Mouse (Mus musculus) E14TG2a.4 (cell line): ENCODE measurements at regions not wholly inside any gene's neighbourhood (a gene's known extent, or its start where the extent isn't known, plus 50 kb on each side); places are given as distances from the start of the nearest gene placed in this dataset.

Experiments used
- CTCF ChIP-seq: conservative IDR thresholded peaks from 2 replicates; pipeline ENCODE4 v1.5.1; 2014; ENCODE audit warnings: low read length
- NANOG ChIP-seq: IDR thresholded peaks from 2 replicates; pipeline ENCODE4 v1.6.1; 2014; ENCODE audit warnings: borderline replicate concordance, low read length, mixed read lengths

GRCm38 (mm10) chr8:92613486-92613885, 60.6 kb upstream of the Irx6 start:
- TF ChIP-seq CTCF (peak; percentile 76), NANOG (no peak)
